Mouse (Mus musculus) stomach, adult 2 months (tissue): ENCODE results near the gene Nr1h4. TPM values are rescaled to one million over a fixed set of nuclear protein-coding genes. Genes with fewer than 3 reads are reported as not detected.

Experiments used
- polyA plus RNA-seq: library from polyadenylated mRNA; depleted of rRNA; stranded (reverse); fragments of >200 nt; gene quantifications from 2 replicates; pipeline ENCODE4 v1.2.3, GENCODE M21; 2012; rRNA removed

The Nr1h4 gene
- polyA plus RNA-seq, result 1.2 and 1.4 TPM in 2 replicates

GRCm38 (mm10) chr10:89532929-89533727 lies at the start of gene Nr1h4:
Gene Nr1h4 (minus strand): TSS chr10:89533585.

GRCm38 (mm10) chr10:89443623-89444151 lies 89.7 kb downstream of the Nr1h4 start, which contains the start of gene Gas2l3:
Gene Gas2l3 (minus strand): TSS chr10:89443967.

Other genes with a start within 250 kb of the Nr1h4 start
- gene Ano4, start 188.8 kb downstream of the Nr1h4 start, polyA plus RNA-seq, result 0.20 TPM in 1 of 2 replicates, not detected in the other
- gene Gas2l3, start 89.6 kb downstream of the Nr1h4 start, polyA plus RNA-seq, result 0.19 and 0.34 TPM in 2 replicates
- 0.04 TPM in 1 of 2 replicates, not detected in the other for gene Slc17a8, start 87.7 kb upstream of the Nr1h4 start, polyA plus RNA-seq
- gene Scyl2, start 152.7 kb upstream of the Nr1h4 start, polyA plus RNA-seq, result 3.4 and 4.1 TPM in 2 replicates
- gene Actr6, start 198.7 kb upstream of the Nr1h4 start, polyA plus RNA-seq, result 0.10 TPM in 1 of 2 replicates, not detected in the other
- 3.2 and 3.7 TPM in 2 replicates for gene Uhrf1bp1l, start 211.4 kb upstream of the Nr1h4 start, polyA plus RNA-seq